Mouse (Mus musculus): Measurements from ENCODE around the gene Sectm1b.
"Not testable (repeated sequence)": the region's sequence is repeated elsewhere in the genome, so short reads cannot be mapped to it uniquely, and the experiment has no call there.

Sectm1b gene

GRCm38 (mm10) chr11:121063379-121063778 lies at the start of gene Sectm1b:
TSS of gene Sectm1b (minus strand) at chr11:121063569.
- DNase-seq (ENCODE audit: low spot score): no peak

- DNase-seq (ENCODE audit: low spot score): no peak
These were observed 48.9 kb upstream of the Sectm1b start for GRCm38 (mm10) chr11:121112091-121112775.

- DNase-seq (ENCODE audit: low spot score): no peak
These were observed 48.2 kb upstream of the Sectm1b start for GRCm38 (mm10) chr11:121111601-121112000.

GRCm38 (mm10) chr11:121111051-121111450 lies 47.7 kb upstream of the Sectm1b start:
- DNase-seq (ENCODE audit: low spot score): no peak

GRCm38 (mm10) chr11:121109986-121110385 lies 46.6 kb upstream of the Sectm1b start:
- no peak for DNase-seq (ENCODE audit: low spot score)

GRCm38 (mm10) chr11:121108061-121108460 lies 44.7 kb upstream of the Sectm1b start:
- no peak for DNase-seq (ENCODE audit: low spot score)

GRCm38 (mm10) chr11:121107242-121107641 lies 43.9 kb upstream of the Sectm1b start:
- not testable (repeated sequence) for DNase-seq (ENCODE audit: low spot score)

- DNase-seq (ENCODE audit: low spot score): no peak
These were observed 37.9 kb upstream of the Sectm1b start for GRCm38 (mm10) chr11:121101124-121101805.

- DNase-seq (ENCODE audit: low spot score): no peak
These were observed 37.3 kb upstream of the Sectm1b start for GRCm38 (mm10) chr11:121100692-121101091.

- no peak for DNase-seq (ENCODE audit: low spot score)
These were observed 36.4 kb upstream of the Sectm1b start for GRCm38 (mm10) chr11:121099762-121100161.

- DNase-seq (ENCODE audit: low spot score): no peak
These were observed 29.5 kb upstream of the Sectm1b start for GRCm38 (mm10) chr11:121092606-121093585.

- DNase-seq (ENCODE audit: low spot score): no peak
These were observed 27.6 kb upstream of the Sectm1b start for GRCm38 (mm10) chr11:121090943-121091342.

- DNase-seq (ENCODE audit: low spot score): no peak
These were observed 26.6 kb upstream of the Sectm1b start for GRCm38 (mm10) chr11:121089756-121090546.

- DNase-seq (ENCODE audit: low spot score): no peak
These were observed 25.6 kb upstream of the Sectm1b start for GRCm38 (mm10) chr11:121088997-121089396.

GRCm38 (mm10) chr11:121086296-121086695 lies 22.9 kb upstream of the Sectm1b start:
- no peak for DNase-seq (ENCODE audit: low spot score)

- no peak for DNase-seq (ENCODE audit: low spot score)
These were observed 21.8 kb upstream of the Sectm1b start for GRCm38 (mm10) chr11:121085181-121085580.

GRCm38 (mm10) chr11:121082857-121083500 lies 19.6 kb upstream of the Sectm1b start:
- no peak for DNase-seq (ENCODE audit: low spot score)

- DNase-seq (ENCODE audit: low spot score): no peak
These were observed 18.9 kb upstream of the Sectm1b start for GRCm38 (mm10) chr11:121082250-121082649.

GRCm38 (mm10) chr11:121081120-121081519 lies 17.8 kb upstream of the Sectm1b start, which contains the start of gene Sectm1a:
TSS of gene Sectm1a (minus strand) at chr11:121081220.
- no peak for DNase-seq (ENCODE audit: low spot score)

- DNase-seq (ENCODE audit: low spot score): no peak
These were observed 17.0 kb upstream of the Sectm1b start for GRCm38 (mm10) chr11:121080330-121080729.

- DNase-seq (ENCODE audit: low spot score): no peak
These were observed 12.3 kb upstream of the Sectm1b start for GRCm38 (mm10) chr11:121075655-121076054.

Measured in left cerebral cortex, adult 11 months (tissue).